Mouse (Mus musculus) CH12.LX (cell line): ENCODE results near the gene Ankrd31. TPM values are rescaled to one million over a fixed set of nuclear protein-coding genes. Genes with fewer than 3 reads are reported as not detected.

ENCODE experiments used
- DNase-seq: peaks from one replicate; pipeline ENCODE4 v3.0.0-alpha.2; 2013; ENCODE audit errors: extremely low read depth
- H3K27ac ChIP-seq: 2 replicates; pipeline ENCODE4 v1.5.1; 2012; ENCODE audit warnings: low read depth, mild to moderate bottlenecking, control low read depth, moderate library complexity; ENCODE audit not compliant: insufficient read depth
- H3K27me3 ChIP-seq: replicated peaks from 2 replicates; pipeline ENCODE3; 2012; ENCODE audit warnings: inconsistent platforms
- H3K36me3 ChIP-seq, 2 experiments: replicated peaks in 1 of 2; 2 replicates each; pipeline versions ENCODE3 to v1.6.1; 2012; ENCODE audit warnings: inconsistent platforms in 1 of 2, low read length in 1 of 2, mild to moderate bottlenecking in 1 of 2, mixed read lengths in 1 of 2, moderate library complexity in 1 of 2; ENCODE audit not compliant: control insufficient read depth in 1 of 2, insufficient read depth in 1 of 2
- H3K4me1 ChIP-seq, 2 experiments: 2 replicates each; pipeline ENCODE4 v1.6.1; 2012; ENCODE audit warnings: inconsistent platforms in 1 of 2, moderate library complexity in 1 of 2; ENCODE audit not compliant: insufficient read depth in 2 of 2, control insufficient read depth in 1 of 2
- H3K4me2 ChIP-seq: 2 replicates; pipeline ENCODE4 v1.6.1; 2012; ENCODE audit warnings: low read depth, mild to moderate bottlenecking, control low read depth; ENCODE audit not compliant: poor library complexity, insufficient read depth, severe bottlenecking
- H3K4me3 ChIP-seq, 3 experiments: fragments of 150-350 bp in 1 of 3; sonication (generic) in 1 of 3; replicated peaks in 1 of 3; 2 replicates each; pipeline versions ENCODE3 to v1.5.1; 2011 to 2012; ENCODE audit warnings: low read depth in 2 of 3, low read length in 2 of 3, mild to moderate bottlenecking in 2 of 3, moderate library complexity in 2 of 3, control low read depth in 1 of 3, improper control_type of control experiment in 1 of 3, inconsistent platforms in 1 of 3, mixed read lengths in 1 of 3; ENCODE audit not compliant: poor library complexity in 1 of 3
- H3K79me2 ChIP-seq: replicated peaks from 2 replicates; pipeline ENCODE4 v1.6.1; 2012; ENCODE audit warnings: mild to moderate bottlenecking, moderate library complexity; ENCODE audit not compliant: control insufficient read depth, poor library complexity, insufficient read depth, severe bottlenecking; ENCODE audit errors: extremely low read depth
- H3K9ac ChIP-seq: 2 replicates; pipeline ENCODE4 v1.6.1; 2012; ENCODE audit warnings: low read depth, mild to moderate bottlenecking, control low read depth, moderate library complexity; ENCODE audit not compliant: insufficient read depth
- H3K9me3 ChIP-seq: replicated peaks from 2 replicates; pipeline ENCODE3; 2012; ENCODE audit warnings: low read length, inconsistent platforms, mixed read lengths
- BHLHE40 ChIP-seq: IDR thresholded peaks from 2 replicates; pipeline ENCODE4 v1.6.1; 2011; ENCODE audit warnings: mild to moderate bottlenecking, low read depth, low read length, improper control_type of control experiment
- E2F4 ChIP-seq: IDR thresholded peaks from 2 replicates; pipeline ENCODE4 v1.6.1; 2011; ENCODE audit warnings: low read depth, low read length, improper control_type of control experiment; ENCODE audit not compliant: insufficient replicate concordance
- ELF1 ChIP-seq: IDR thresholded peaks from 2 replicates; pipeline ENCODE4 v1.6.1; 2014; ENCODE audit warnings: low read depth, mild to moderate bottlenecking, inconsistent platforms, low read length, improper control_type of control experiment
- ETS1 ChIP-seq: conservative IDR thresholded peaks from 2 replicates; pipeline ENCODE4 v1.6.1; 2012; ENCODE audit warnings: low read depth, mild to moderate bottlenecking, inconsistent platforms, low read length, improper control_type of control experiment, moderate library complexity
- HCFC1 ChIP-seq: IDR thresholded peaks from 2 replicates; pipeline ENCODE4 v1.6.1; 2012; ENCODE audit warnings: low read depth, mild to moderate bottlenecking, inconsistent platforms, low read length, improper control_type of control experiment
- IRF4 ChIP-seq: IDR thresholded peaks from 2 replicates; pipeline ENCODE4 v1.6.1; 2014; ENCODE audit warnings: low read depth, mild to moderate bottlenecking, inconsistent platforms, low read length, improper control_type of control experiment
- JUN ChIP-seq: IDR thresholded peaks from 2 replicates; pipeline ENCODE4 v1.6.1; 2011; ENCODE audit warnings: low read depth, mild to moderate bottlenecking, low read length, improper control_type of control experiment, moderate library complexity; ENCODE audit not compliant: insufficient read depth
- JUND ChIP-seq: conservative IDR thresholded peaks from 2 replicates; pipeline ENCODE4 v1.6.1; 2011; ENCODE audit warnings: low read depth, low read length, improper control_type of control experiment
- MAFK ChIP-seq: IDR thresholded peaks from 2 replicates; pipeline ENCODE4 v1.6.1; 2011; ENCODE audit warnings: low read length, improper control_type of control experiment; ENCODE audit not compliant: insufficient replicate concordance
- MAX ChIP-seq: IDR thresholded peaks from 2 replicates; pipeline ENCODE4 v1.6.1; 2011; ENCODE audit warnings: low read length, improper control_type of control experiment
- MAZ ChIP-seq: IDR thresholded peaks from 2 replicates; pipeline ENCODE4 v1.6.1; 2012; ENCODE audit warnings: low read depth, mild to moderate bottlenecking, inconsistent platforms, low read length, improper control_type of control experiment, moderate library complexity
- MEF2A ChIP-seq: IDR thresholded peaks from 2 replicates; pipeline ENCODE4 v1.6.1; 2014; ENCODE audit warnings: low read depth, mild to moderate bottlenecking, inconsistent platforms, low read length, improper control_type of control experiment, borderline replicate concordance
- NELFE ChIP-seq: IDR thresholded peaks from 2 replicates; pipeline ENCODE4 v1.6.1; 2011; ENCODE audit warnings: low read depth, low read length, improper control_type of control experiment
- NRF1 ChIP-seq: IDR thresholded peaks from 2 replicates; pipeline ENCODE4 v1.6.1; 2014; ENCODE audit warnings: low read depth, mild to moderate bottlenecking, inconsistent platforms, low read length, improper control_type of control experiment, moderate library complexity
- PAX5 ChIP-seq: IDR thresholded peaks from 2 replicates; pipeline ENCODE4 v1.6.1; 2012; ENCODE audit warnings: low read length, inconsistent platforms, mixed read lengths
- POLR2A ChIP-seq: IDR thresholded peaks from 2 replicates; pipeline ENCODE4 v1.6.1; 2011; ENCODE audit warnings: low read depth, mild to moderate bottlenecking, improper control_type of control experiment, low read length
- POLR2AphosphoS2 ChIP-seq: IDR thresholded peaks from 2 replicates; pipeline ENCODE4 v1.6.1; 2011; ENCODE audit warnings: low read depth, low read length, improper control_type of control experiment
- RAD21 ChIP-seq: IDR thresholded peaks from 2 replicates; pipeline ENCODE4 v1.6.1; 2011; ENCODE audit warnings: low read depth, mild to moderate bottlenecking, low read length, improper control_type of control experiment, moderate library complexity
- RCOR1 ChIP-seq: conservative IDR thresholded peaks from 2 replicates; pipeline ENCODE4 v1.6.1; 2012; ENCODE audit warnings: low read depth, mild to moderate bottlenecking, inconsistent platforms, low read length, improper control_type of control experiment
- SIN3A ChIP-seq: IDR thresholded peaks from 2 replicates; pipeline ENCODE4 v1.6.1; 2012; ENCODE audit warnings: low read length, improper control_type of control experiment, inconsistent platforms
- SMC3 ChIP-seq: IDR thresholded peaks from 2 replicates; pipeline ENCODE4 v1.6.1; 2011; ENCODE audit warnings: low read depth, low read length, improper control_type of control experiment
- TBP ChIP-seq: conservative IDR thresholded peaks from 2 replicates; pipeline ENCODE4 v1.6.1; 2011; ENCODE audit warnings: low read depth, low read length, improper control_type of control experiment
- TCF12 ChIP-seq: IDR thresholded peaks from 2 replicates; pipeline ENCODE4 v1.6.1; 2014; ENCODE audit warnings: low read depth, mild to moderate bottlenecking, inconsistent platforms, low read length, improper control_type of control experiment
- ZKSCAN1 ChIP-seq: IDR thresholded peaks from 2 replicates; pipeline ENCODE4 v1.6.1; 2012; ENCODE audit warnings: low read depth, inconsistent platforms, low read length, improper control_type of control experiment, borderline replicate concordance
- ZMIZ1 ChIP-seq: IDR thresholded peaks from 2 replicates; pipeline ENCODE4 v1.6.1; 2012; ENCODE audit warnings: low read depth, mild to moderate bottlenecking, inconsistent platforms, low read length, improper control_type of control experiment
- ZNF384 ChIP-seq: IDR thresholded peaks from 2 replicates; pipeline ENCODE4 v1.6.1; 2012; ENCODE audit warnings: low read depth, low read length, improper control_type of control experiment, inconsistent platforms
- dilution Hi-C: fragments of 300-500 bp; cut with MboI; formaldehyde crosslinking; loops from 2 replicates; pipeline ENCODE4 v1.14.3; 2020; ENCODE audit warnings: low sequenced_read_pairs; ENCODE audit not compliant: extremely low pct_unique_long_range_greater_than_20kb, extremely low pct_ligation_motif_present
- in situ Hi-C: fragments of 300-500 bp; cut with MboI; formaldehyde crosslinking; loops from 3 replicates; pipeline ENCODE4 v1.14.3; 2019; ENCODE audit warnings: low sequenced_read_pairs, low pct_ligation_motif_present, low pct_unique_long_range_greater_than_20kb, mixed read lengths
- polyA plus RNA-seq: library from polyadenylated mRNA; unstranded; fragments of >175 nt; gene quantifications from 2 replicates; pipeline ENCODE4 v1.2.1, GENCODE M21; 2012; ENCODE audit warnings: low read depth; ENCODE audit not compliant: insufficient read length
- total RNA-seq, 2 experiments: library from RNA; depleted of rRNA; stranded (reverse); fragments of 300-350 nt in 1 of 2; fragments of >200 nt in 1 of 2; gene quantifications; 2 replicates each; pipeline ENCODE4 v1.2.3; 2012 to 2014

Ankrd31 gene
- total and polyA plus RNA-seq, 3 experiments, result not detected

DNA sequence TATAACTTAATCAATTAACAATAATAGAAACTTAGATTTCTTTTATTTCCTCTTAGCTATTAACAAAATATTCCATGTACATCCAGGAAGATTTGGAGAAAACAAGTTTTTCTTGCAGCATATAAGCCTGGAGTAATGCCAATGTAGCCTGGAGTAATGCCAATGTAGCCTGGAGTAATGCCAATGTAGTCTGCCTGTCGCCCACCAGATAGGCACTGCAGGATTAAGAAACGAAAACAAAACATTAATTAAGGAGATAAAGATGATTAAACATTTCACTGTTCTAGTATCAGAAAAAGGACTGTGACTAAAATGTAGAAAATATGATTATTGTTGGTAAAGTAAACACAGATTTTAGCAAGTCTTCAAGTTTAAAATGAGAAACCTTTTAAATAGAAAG lies 49.4 kb downstream of the Ankrd31 start:
- Histone ChIP-seq H3K27me3 (no peaks in the 10 kb centered on the region), H3K36me3 (no peaks in the 10 kb centered on the region), H3K4me3 (no peak overlapping the region), H3K4me2 (no peak overlapping the region), H3K4me1 (no peaks in the 10 kb centered on the region), H3K27ac (no peak overlapping the region), H3K79me2 (no peaks in the 10 kb centered on the region), H3K9ac (no peak overlapping the region), H3K9me3 (no peaks in the 10 kb centered on the region)
- in situ Hi-C loops (no loop called here), dilution Hi-C loops (no loop called here)
- no peak for DNase-seq
- TF ChIP-seq SIN3A (no peak), NRF1 (no peak), IRF4 (no peak), RAD21 (no peak), HCFC1 (no peak), POLR2AphosphoS2 (no peak), MAFK (no peak), PAX5 (no peak), ZMIZ1 (no peak), MEF2A (no peak), ZNF384 (no peak), BHLHE40 (no peak), MAZ (no peak), RCOR1 (no peak), JUN (no peak), ELF1 (no peak), TBP (no peak)

DNA sequence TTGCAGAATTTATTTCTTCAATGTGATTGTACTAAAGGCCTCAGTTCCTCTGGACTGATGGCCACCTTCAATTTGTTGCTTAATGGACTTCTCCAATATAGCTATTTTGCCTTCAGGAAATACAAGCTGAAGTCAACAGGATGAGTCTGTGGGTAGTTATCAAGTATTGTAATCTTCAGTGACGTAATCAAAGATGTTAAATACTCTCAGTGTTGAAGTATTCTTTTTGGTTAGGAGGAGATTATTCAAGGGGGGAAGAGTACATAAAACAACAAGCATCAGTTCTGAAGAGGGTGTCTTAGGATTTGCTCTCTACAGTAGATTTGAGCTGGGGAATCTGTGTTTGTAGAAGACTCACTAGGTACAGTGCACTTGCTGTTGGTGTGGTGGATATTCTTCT lies 101.7 kb downstream of the Ankrd31 start:
- Histone ChIP-seq H3K9ac (no peak overlapping the region), H3K4me3 (no peak overlapping the region), H3K27me3 (no peaks in the 10 kb centered on the region), H3K27ac (no peak overlapping the region), H3K4me2 (no peak overlapping the region), H3K4me1 (no peaks in the 10 kb centered on the region), H3K79me2 (no peaks in the 10 kb centered on the region), H3K9me3 (no peaks in the 10 kb centered on the region), H3K36me3 (no peaks in the 10 kb centered on the region)
- DNase-seq, result no peak
- in situ Hi-C loops, result no loop called here
- dilution Hi-C loops, result no loop called here
- TF ChIP-seq MAFK, result no peak
- no peak for TF ChIP-seq TCF12
- TF ChIP-seq POLR2A, result no peak
- no peak for TF ChIP-seq SMC3
- TF ChIP-seq E2F4, result no peak
- TF ChIP-seq ELF1, result no peak
- TF ChIP-seq MEF2A, result no peak
- TF ChIP-seq NRF1, result no peak
- TF ChIP-seq ZKSCAN1, result no peak
- TF ChIP-seq BHLHE40, result no peak
- TF ChIP-seq NELFE, result no peak
- TF ChIP-seq IRF4, result no peak
- TF ChIP-seq ETS1, result no peak
- no peak for TF ChIP-seq MAX
- no peak for TF ChIP-seq JUND
